Mouse (Mus musculus) hindlimb bud, embryonic 11.5 days (tissue): ENCODE measurements at regions not wholly inside any gene's neighbourhood (a gene's known extent, or its start where the extent isn't known, plus 50 kb on each side); places are given as distances from the start of the nearest gene placed in this dataset.

Experiments used
- DNase-seq: peaks from one replicate; pipeline ENCODE4 v3.0.0-alpha.2; 2012; ENCODE audit warnings: low read depth, low spot score; ENCODE audit errors: extremely low spot score

- no peak for DNase-seq
These were observed 270.5 kb upstream of the N6amt1 start for GRCm38 (mm10) chr16:87083505-87083904.

DNA sequence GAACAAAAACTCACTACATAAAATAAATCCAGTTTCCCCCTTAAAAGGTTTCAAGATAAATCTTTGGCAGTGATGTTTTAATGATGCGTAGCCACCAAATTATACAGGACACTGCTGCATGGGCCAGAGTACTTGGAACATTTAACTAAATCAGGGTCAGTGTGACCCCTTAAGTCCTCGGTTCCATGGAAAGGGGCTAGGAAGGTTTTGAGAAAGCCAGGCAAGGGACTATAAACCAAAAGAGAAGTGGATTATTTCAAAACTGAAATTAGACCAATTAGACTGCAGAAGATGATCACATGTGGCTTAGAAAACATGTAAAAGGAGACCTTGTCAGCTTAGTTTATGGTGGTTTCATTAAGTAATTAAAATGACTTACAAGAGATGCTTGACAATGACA lies 276.6 kb upstream of the N6amt1 start:
- DNase-seq, result no peak

GRCm38 (mm10) chr16:87069294-87069693 lies 284.7 kb upstream of the N6amt1 start:
- DNase-seq, result no peak

- no peak for DNase-seq
These were observed 286.0 kb upstream of the N6amt1 start for GRCm38 (mm10) chr16:87067981-87068380.

GRCm38 (mm10) chr16:87067523-87067922 lies 286.5 kb upstream of the N6amt1 start:
- no peak for DNase-seq

DNA sequence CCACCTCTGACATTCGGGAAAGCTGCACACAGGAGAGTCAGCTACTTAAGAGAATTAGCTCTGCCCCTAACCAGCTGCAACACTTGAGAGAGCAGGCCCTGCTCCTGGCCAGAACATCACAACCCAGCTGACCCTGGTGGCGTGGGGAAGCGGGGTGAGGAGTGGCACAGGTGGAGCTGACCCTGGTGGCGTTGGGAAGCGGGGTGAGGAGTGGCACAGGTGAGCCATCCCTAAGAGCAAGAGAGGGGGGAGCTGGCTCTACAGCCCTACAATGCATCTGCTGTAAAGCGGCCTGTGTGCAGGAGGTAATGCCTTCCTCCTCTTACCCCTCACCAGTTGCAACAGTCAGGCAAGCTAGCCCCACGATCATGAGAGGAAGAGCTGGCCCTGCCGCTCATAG lies 293.5 kb upstream of the N6amt1 start:
- no peak for DNase-seq

DNA sequence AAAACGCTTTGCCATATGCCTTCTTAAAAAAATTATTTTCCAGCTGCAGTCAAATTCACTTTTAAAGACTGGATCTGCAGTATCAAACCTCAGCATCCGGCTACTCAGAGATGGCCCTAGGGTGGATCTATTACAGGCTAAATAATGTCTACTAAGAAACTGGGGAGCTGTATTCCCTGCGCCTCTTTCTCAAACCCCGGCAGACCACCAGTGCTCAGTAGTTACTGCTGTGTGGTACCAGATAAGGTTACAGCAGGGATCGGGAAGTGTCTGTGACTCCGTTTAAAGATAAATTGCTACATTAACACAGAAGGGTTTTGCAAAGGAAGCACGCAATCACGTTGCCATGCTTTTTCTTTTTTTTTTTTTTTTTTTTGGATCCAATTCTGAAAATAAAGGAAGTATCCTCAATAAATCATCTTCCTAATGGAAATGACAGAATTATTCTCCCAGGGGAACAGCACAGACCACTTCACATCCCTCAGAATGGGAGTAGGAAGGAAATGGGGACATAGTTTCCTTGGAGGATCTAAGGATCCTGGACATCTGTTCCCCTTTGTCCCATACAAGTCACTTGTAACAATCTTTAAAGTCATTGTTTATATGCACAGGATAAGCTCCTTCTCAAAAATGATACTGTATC lies 304.1 kb upstream of the N6amt1 start:
- DNase-seq, result no peak

DNA sequence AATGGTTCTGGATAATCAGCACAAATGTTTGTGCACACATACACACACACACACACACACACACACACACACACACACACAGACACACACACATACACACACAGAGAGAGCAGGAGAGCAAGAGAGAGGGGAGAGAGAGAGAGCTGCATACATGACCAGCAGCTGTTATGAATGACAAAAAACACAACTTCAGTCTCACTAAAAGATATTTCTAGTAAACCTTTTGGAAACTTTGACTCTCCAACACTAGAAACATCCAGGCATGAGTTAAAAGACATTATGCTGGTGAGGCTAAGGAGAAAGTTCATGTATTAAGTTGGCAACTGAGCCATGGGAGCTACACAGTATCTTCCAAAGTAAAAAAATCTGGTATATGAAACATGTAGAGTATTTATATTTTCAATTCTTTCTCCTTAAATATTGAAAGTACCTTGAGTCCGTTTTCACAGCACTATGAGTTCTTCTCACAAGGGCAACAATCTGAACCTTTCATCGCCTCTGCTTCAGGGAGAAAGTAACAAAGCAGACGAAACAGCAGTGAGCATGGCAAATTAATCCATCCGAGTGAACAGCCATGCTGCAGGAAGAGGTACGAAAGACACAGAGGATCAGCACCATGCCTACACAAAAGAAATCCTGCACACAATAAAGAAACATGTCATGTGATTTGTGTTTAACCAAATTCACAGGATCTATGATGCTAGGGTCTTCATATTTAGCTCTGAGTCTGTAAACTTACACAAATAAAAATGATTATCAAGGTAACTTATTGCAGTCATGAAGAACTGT lies 309.0 kb upstream of the N6amt1 start:
- DNase-seq, result no peak

DNA sequence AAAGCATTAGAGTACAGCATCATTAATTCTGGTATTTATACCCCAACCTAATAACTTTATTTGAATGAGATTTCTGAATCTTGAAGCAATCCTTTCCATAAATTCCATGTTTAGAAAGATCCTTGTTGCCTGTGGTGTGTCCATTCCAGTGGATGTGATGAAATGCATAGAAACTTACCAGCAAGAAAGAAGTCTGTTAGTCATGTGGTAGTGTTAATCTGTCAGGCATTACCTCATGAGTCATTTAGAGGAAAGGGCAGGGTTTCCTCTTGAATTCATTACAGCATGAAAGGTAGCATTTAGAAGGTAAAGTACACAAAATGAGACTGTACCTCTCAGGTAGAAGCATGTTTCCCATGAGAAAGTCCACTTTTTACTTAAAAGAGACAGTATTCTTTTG lies 310.3 kb upstream of the N6amt1 start:
- no peak for DNase-seq

DNA sequence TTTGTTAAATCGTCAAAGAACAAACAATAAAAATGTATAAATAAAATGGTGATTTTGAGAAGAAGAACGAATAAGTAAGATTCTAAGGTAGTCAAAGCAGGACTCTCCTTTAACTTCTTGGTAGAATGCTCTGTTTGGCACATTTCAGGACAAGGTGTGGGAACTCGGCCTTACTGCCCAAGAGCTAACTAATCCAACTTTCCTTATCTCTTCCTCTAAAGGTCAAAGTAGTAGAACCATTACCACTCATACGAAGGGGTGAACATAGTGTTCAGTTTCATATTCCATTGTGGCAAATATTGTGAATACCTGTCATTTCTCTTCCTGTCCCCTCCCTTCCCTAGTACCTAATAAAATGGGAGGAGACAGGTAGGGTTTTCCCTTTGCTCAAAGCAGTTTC lies 313.6 kb upstream of the N6amt1 start:
- DNase-seq, result no peak

GRCm38 (mm10) chr16:87039861-87040260 lies 314.1 kb upstream of the N6amt1 start:
- no peak for DNase-seq

GRCm38 (mm10) chr16:87037061-87037460 lies 316.9 kb upstream of the N6amt1 start:
- DNase-seq, result no peak

DNA sequence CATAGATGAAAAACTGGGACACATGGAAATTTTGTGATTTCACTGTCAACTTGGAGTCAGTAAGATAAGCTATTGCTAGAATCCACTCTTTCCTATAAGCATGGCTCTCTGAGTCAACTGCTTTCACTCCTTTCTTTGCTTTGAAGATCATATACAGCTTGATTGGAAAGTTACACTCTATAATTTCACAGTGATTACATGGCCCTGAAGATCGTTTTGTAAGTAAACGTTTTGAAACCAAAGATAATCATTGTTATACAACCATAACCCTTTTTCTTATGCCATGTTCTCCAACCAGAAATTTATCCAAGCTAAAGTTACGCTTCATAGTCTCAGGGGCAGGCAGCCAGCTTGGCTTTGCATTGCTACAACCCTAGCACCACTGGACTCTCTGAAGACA lies 322.1 kb upstream of the N6amt1 start:
- DNase-seq, result no peak

- no peak for DNase-seq
These were observed 325.4 kb upstream of the N6amt1 start for GRCm38 (mm10) chr16:87028516-87029145.

DNA sequence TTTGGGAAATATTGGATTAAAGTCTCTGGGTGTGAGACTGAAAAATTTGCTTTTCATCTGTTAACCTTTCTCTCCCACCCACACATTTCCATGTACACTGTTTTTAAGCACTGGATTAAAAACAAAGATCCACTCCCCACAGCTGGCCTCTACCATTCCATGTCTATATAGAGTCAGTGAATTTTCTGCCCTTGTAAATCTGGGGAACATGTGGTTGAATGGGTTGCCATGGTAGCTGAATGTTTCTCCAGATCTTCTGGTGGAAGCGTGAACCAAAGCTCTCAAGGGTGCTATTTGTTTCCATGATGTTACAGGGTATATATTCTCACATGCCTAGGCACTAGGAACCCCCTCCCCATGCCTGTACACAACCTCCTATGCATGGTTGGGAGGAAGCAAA lies 326.4 kb upstream of the N6amt1 start:
- no peak for DNase-seq

DNA sequence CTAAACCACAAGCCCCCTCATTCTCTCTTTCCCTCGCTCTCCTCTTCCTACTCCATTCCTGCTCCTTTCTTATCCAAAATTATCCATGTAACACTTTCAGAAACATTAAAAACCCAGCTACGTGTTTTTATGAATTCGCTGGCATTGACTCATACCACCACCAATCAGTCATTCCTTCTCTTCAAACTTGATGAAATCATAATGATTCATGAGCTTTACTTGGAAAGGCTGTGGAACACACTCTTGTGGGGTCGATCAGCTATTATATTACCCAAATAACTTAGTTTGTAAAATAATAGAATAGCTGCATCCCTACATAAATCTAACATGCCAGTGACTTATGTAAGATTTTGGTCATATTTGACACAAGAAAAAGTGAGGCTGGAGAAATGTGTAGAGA lies 331.9 kb upstream of the N6amt1 start:
- DNase-seq, result no peak

- DNase-seq, result no peak
These were observed 336.8 kb upstream of the N6amt1 start for GRCm38 (mm10) chr16:87017107-87017670.

- DNase-seq, result peak; percentile 12
These were observed 352.4 kb upstream of the N6amt1 start for GRCm38 (mm10) chr16:87001579-87001978.

GRCm38 (mm10) chr16:87001135-87001534 lies 352.9 kb upstream of the N6amt1 start:
- DNase-seq, result peak; percentile 5

GRCm38 (mm10) chr16:86971691-86972090 lies 382.3 kb upstream of the N6amt1 start:
- DNase-seq, result no peak

DNA sequence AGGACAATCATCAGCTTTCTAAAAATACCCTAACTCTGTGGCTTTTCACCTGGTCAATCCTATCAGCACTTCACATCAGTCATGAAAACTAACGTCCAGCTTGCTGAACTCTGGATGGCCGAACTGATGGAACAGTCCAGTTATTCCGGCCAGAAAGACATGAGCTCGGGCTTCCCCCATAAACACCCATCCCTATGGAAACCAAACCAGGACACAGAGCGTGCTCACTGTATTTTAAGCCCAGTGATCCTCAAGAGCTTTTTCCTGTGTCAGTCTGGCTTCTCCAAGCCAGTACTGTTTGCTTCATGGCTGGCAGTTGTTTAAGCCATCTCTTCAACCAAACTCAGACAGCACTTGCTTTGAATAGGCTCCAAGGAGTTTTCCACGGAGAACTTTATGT lies 404.3 kb upstream of the N6amt1 start:
- no peak for DNase-seq
